Mouse (Mus musculus): ENCODE results near the gene Traf1.

The Traf1 gene

GRCm38 (mm10) chr2:34969166-34969565 is 7.6 kb upstream of the Traf1 start:
- ATAC-seq (ENCODE audit: insufficient number of reproducible peaks, low FRiP score, low TSS enrichment), result no peak

- no peak for ATAC-seq (ENCODE audit: insufficient number of reproducible peaks, low FRiP score, low TSS enrichment)
Measured at GRCm38 (mm10) chr2:34966243-34966934, 4.8 kb upstream of the Traf1 start.

DNA sequence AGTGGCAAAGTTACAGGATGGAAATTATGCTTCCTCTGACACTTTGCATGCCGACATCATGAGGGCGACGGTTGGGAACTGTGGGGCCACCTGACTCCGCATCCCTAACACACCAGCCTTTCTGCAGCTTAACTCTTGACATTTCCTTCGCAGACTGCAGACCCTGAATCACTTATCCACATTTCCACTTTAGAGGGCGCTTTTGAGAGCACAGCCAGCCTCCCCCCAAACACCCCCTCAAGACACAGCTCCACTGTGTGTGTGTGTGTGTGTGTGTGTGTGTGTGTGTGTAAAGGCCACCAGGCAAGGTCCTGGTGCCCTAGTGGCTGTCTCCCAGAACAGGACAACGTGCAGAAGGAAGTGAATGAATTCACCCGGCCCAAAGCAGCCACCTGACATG is 4.2 kb upstream of the Traf1 start:
- no peak for ATAC-seq (ENCODE audit: insufficient number of reproducible peaks, low FRiP score, low TSS enrichment)

GRCm38 (mm10) chr2:34965293-34965692 is 3.7 kb upstream of the Traf1 start:
- ATAC-seq (ENCODE audit: insufficient number of reproducible peaks, low FRiP score, low TSS enrichment), result no peak

DNA sequence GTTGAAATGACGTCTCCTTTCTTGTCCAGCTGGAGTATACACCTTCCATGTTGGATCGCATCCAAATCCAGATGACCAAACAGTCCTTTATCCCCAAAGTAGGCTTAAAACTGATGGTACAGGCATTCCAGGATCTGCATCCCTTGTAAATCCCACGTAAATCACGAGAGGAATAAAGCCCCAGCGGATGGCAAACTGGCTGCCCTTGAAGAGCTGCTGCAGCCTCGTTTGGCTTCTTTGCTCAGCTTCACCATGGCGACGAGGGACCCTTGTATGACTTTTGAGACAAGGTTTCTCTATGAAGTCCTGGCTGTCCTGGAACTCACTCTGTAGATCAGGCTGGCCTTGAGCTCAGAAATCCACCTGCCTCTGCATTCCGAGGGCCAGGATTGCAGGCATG is 3.1 kb upstream of the Traf1 start:
- ATAC-seq (ENCODE audit: insufficient number of reproducible peaks, low FRiP score, low TSS enrichment), result no peak

GRCm38 (mm10) chr2:34964230-34964629 is 2.7 kb upstream of the Traf1 start:
- ATAC-seq (ENCODE audit: insufficient number of reproducible peaks, low FRiP score, low TSS enrichment), result no peak

- ATAC-seq (ENCODE audit: insufficient number of reproducible peaks, low FRiP score, low TSS enrichment), result no peak
Measured at GRCm38 (mm10) chr2:34963371-34963956, 1.9 kb upstream of the Traf1 start.

DNA sequence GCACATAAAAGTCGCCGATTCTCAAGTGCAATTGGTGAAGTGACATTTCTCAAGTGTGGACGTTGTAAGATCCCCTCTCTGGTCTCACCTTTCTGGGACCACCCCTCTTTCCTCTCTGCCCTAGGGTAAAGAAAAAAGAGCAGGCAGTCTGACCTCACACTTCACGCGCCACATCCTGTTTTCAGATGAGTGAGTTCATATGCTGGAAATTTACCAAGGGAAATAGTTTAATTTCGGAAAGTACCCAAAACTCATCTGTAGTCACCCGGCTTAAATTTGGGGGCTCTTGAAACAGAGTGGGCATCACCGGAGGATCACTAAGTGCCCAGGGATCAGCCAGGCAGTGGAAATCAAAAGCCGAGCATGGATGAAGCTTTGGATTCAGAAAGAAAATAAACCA is 1.3 kb upstream of the Traf1 start:
- no peak for ATAC-seq (ENCODE audit: insufficient number of reproducible peaks, low FRiP score, low TSS enrichment)

DNA sequence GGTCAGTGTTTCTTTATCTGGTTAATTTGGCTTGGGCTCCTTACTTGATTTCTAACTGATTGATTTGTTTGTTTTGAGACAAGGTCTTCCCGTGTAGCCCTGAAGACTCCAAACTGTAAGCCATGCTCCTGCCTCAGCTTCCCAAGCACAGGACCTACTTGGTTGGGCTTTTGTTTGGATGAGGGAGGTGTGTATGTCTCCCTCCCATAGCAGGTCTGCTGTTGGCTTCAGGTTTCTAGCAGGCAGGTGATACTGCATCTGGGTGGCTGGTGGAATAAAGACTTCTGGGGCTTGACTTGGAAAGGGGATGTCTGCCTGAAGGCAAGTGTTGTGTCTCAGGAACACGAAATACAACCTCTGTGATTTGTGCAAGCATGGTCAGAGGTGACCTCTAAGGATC is 639 bp upstream of the Traf1 start:
- no peak for ATAC-seq (ENCODE audit: insufficient number of reproducible peaks, low FRiP score, low TSS enrichment)

DNA sequence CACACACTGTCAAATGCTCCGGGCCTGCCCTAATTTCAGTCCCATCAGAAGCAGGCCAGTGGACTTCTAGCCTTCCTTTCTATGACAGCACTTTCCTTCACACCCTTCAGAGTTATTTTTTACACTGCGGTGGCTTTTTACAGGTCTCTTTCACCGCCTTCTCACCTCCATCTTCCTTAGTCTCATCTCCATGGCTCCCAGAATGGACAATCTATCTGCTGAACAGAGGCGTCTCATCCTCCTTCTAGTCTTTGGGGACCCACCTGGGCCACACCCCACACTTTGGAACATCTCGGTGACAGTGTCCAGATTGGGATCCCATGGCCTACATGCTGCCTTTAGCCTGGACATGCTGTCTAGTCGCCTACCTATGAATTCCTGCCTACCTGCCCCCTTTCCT is 606 bp downstream of the Traf1 start:
- ATAC-seq (ENCODE audit: insufficient number of reproducible peaks, low FRiP score, low TSS enrichment), result no peak

DNA sequence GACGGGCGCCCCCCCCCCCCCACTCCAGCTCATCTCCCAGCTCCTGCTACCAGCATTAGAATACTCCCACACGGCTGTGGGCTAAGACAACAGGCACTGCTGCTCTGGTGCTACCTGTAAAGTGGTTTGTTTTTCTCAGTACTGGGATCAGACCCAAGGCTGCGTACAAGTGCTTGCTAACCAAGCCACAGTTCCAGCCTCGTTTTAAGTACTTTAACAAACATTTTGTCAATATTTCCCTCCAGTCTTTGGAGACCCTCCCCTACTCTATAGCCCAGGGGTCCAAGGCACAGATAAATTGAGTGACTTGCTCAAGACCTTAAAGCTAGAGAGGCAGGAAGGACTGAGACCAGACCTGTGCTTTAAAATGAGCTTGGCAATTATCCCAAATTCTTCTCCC is 1.1 kb downstream of the Traf1 start:
- no peak for ATAC-seq (ENCODE audit: insufficient number of reproducible peaks, low FRiP score, low TSS enrichment)

- ATAC-seq (ENCODE audit: insufficient number of reproducible peaks, low FRiP score, low TSS enrichment), result no peak
Measured at GRCm38 (mm10) chr2:34958582-34958981, 3.0 kb downstream of the Traf1 start.

DNA sequence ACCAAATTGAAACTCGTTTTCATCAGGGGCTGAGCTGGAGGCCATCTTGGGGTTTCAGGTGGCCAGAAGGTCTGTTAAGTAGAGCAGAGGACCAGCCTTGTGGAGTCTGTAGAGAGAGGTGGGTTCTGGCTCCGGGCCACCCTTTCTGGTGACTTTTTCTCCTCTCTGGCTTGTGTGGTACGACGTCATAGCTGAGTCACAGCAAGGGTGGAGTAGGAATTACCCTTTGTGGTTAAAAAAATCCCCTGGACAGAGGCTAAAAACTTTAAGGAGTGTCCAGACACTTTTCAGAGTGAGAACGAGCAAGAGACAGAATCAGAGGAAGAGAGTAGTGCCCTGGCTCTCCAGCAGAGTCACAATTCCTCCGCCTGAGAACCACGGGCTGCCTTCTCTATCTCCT is 3.5 kb downstream of the Traf1 start:
- ATAC-seq (ENCODE audit: insufficient number of reproducible peaks, low FRiP score, low TSS enrichment), result no peak

- ATAC-seq (ENCODE audit: insufficient number of reproducible peaks, low FRiP score, low TSS enrichment), result no peak
Measured at GRCm38 (mm10) chr2:34957405-34957804, 4.2 kb downstream of the Traf1 start.

DNA sequence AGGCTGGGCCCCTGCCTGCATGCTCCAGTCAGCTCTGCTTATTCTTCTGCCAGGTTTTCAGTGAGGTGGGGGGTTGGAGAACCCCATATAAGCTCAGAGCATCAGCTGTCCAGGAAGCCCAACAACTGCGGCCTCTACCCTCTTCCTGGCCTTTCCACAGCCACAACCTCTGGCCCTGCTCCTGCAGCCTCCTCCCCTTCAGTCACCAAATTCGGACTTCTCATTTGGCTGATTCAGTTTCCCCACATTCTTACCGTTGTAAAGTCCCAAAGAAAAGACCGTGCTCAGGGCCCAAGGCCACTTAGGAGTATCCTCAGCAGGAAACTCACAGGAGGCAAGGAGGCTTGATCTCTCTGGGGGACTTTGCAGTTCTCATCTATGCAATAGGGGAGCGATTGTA is 4.6 kb downstream of the Traf1 start:
- ATAC-seq (ENCODE audit: insufficient number of reproducible peaks, low FRiP score, low TSS enrichment), result no peak

GRCm38 (mm10) chr2:34954344-34954743 is 7.2 kb downstream of the Traf1 start:
- ATAC-seq (ENCODE audit: insufficient number of reproducible peaks, low FRiP score, low TSS enrichment), result no peak

- no peak for ATAC-seq (ENCODE audit: insufficient number of reproducible peaks, low FRiP score, low TSS enrichment)
Measured at GRCm38 (mm10) chr2:34953547-34954116, 7.9 kb downstream of the Traf1 start.

DNA sequence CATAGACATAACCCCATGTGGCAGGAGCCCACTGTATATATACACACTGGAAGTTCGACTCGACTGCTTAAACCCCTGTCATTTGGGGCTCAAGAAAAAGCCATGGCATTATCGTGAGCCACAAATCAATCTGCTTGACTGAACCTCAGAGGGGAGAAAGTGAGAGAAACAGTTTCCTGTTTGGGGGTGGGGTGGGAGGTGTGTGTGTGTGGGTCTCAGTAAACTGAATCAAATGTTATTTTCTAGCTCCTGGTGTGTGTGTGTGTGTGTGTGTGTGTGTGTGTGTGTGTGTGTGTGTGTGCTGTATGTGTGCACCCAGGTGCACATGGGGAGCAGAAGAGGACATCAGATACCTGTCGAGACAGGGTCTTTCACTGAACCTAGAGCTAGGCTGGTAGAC is 8.6 kb downstream of the Traf1 start:
- ATAC-seq (ENCODE audit: insufficient number of reproducible peaks, low FRiP score, low TSS enrichment), result no peak

- no peak for ATAC-seq (ENCODE audit: insufficient number of reproducible peaks, low FRiP score, low TSS enrichment)
Measured at GRCm38 (mm10) chr2:34951469-34951868, 10.1 kb downstream of the Traf1 start.

- ATAC-seq (ENCODE audit: insufficient number of reproducible peaks, low FRiP score, low TSS enrichment), result no peak
Measured at GRCm38 (mm10) chr2:34948622-34949021, 12.9 kb downstream of the Traf1 start.

DNA sequence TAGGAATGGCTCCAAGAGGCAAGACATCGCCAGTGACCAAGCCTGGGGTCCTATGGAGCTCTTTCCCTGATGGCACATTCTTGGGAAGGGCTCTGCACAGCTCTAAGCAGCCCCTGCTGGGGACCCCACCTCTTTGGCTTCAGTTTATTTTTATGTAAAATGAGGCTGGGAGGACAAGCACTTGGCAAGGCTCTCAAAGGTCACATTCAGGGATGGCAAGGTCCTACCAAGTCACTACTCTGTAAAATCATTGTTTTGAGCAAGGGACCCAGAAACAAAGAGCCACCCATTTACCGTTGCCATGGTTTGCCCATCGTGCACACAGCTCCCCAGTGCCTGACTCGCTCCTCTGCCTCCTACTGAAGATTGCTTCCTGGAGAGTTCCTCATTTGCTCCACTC is 15.5 kb downstream of the Traf1 start:
- ATAC-seq (ENCODE audit: insufficient number of reproducible peaks, low FRiP score, low TSS enrichment), result no peak

- no peak for ATAC-seq (ENCODE audit: insufficient number of reproducible peaks, low FRiP score, low TSS enrichment)
Measured at GRCm38 (mm10) chr2:34945580-34945979, 16.0 kb downstream of the Traf1 start.

All from cerebellum, adult (tissue).